Mouse (Mus musculus): ENCODE results near the gene Cbl.

GRCm38 (mm10) chr9:44143421-44143820, 90.4 kb downstream of the Cbl start:
- no peak for TF ChIP-seq CTCF (IDR thresholded peaks at IDR 0.05; ENCODE audit: control insufficient read depth, insufficient read depth, insufficient read length)
- no peak for TF ChIP-seq MAX (IDR thresholded peaks at IDR 0.05)
- no peak for TF ChIP-seq MYOG (IDR thresholded peaks at IDR 0.05; ENCODE audit: control insufficient read depth, extremely low read depth, insufficient read length)
- no peak for TF ChIP-seq MYOD1 (IDR thresholded peaks at IDR 0.05; ENCODE audit: control insufficient read depth, insufficient read length, low read depth)

All from C2C12 (cell line).